Mouse (Mus musculus) right cerebral cortex, postnatal 36 days (tissue): ENCODE measurements around the gene 4932429P05Rik.

Source experiments
- DNase-seq, 2 experiments: peaks; one replicate each; pipeline ENCODE4 v3.0.0; 2022; ENCODE audit warnings: low spot score in 2 of 2, mixed read lengths in 1 of 2

4932429P05Rik gene

GRCm38 (mm10) chrX:89751968-89752367 lies at the start of gene 4932429P05Rik:
Gene 4932429P05Rik, plus strand, starts transcription at chrX:89752268.
- DNase-seq = no peak
